Mouse (Mus musculus): ENCODE results near the gene Adamts17. TPM values are rescaled to one million over a fixed set of nuclear protein-coding genes. Genes with fewer than 3 reads are reported as not detected.

Gene Adamts17
- total and polyA plus RNA-seq, 3 experiments: 0.33 to 0.42 TPM; not detected in 1

DNA sequence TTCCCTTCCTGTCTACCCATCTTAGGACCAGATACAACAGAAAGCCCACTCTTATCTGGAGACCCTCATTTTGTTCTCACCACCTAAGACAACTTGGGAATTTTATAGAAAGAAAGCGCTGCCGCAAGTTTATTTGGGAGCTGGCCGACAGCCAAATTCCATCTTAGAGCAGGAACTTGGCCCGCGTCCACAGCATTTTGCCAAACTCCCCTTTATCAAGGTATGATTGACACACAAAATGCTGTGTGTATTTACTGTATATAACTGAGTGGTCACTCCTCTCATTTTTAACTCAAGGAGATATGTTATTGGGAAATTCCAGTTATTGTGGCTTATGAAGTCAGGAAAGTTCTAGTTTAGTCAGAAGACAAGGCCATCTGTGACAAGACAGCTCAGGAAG, 8.2 kb upstream of the Adamts17 start:
- no peak overlapping the region for H3K27ac ChIP-seq (ENCODE audit: control insufficient read depth, low read depth, low read length)
- no peaks in the 10 kb centered on the region; a peak in 1 of 4 replicates for H3K36me3 ChIP-seq (ENCODE audit: control insufficient read depth in 1 of 2, insufficient read depth in 2 of 2, low read length in 2 of 2)
- peak; percentile 20 for DNase-seq (ENCODE audit: low read depth, low spot score)
- H3K4me3 ChIP-seq (ENCODE audit: control insufficient read depth in 1 of 2, insufficient read depth in 1 of 2, low read depth in 2 of 2, low read length in 2 of 2): no peak overlapping the region
- H3K9me3 ChIP-seq (replicated peaks; ENCODE audit: insufficient read depth, low read length): no peaks in the 10 kb centered on the region
- H3K9ac ChIP-seq (ENCODE audit: control insufficient read depth, low read depth, low read length, poor library complexity, severe bottlenecking): no peak overlapping the region
- H3K4me1 ChIP-seq (ENCODE audit: control insufficient read depth in 1 of 2, insufficient read depth in 2 of 2, low read length in 2 of 2): no peaks in the 10 kb centered on the region; a peak in 1 of 4 replicates
- no peaks in the 10 kb centered on the region; a peak in 1 of 4 replicates for H3K27me3 ChIP-seq (ENCODE audit: control insufficient read depth in 1 of 2, insufficient read depth in 2 of 2, low read length in 2 of 2)
- no peaks in the 10 kb centered on the region for H3K79me2 ChIP-seq (ENCODE audit: control insufficient read depth, insufficient read depth, low read length, poor library complexity)
- no peak for TF ChIP-seq GABPA (IDR thresholded peaks at IDR 0.05; ENCODE audit: low read depth, low read length)
- no peak for TF ChIP-seq TAL1 (IDR thresholded peaks at IDR 0.05; ENCODE audit: low read length)
- no peak for TF ChIP-seq MAX (IDR thresholded peaks at IDR 0.05; ENCODE audit: low read length)

DNA sequence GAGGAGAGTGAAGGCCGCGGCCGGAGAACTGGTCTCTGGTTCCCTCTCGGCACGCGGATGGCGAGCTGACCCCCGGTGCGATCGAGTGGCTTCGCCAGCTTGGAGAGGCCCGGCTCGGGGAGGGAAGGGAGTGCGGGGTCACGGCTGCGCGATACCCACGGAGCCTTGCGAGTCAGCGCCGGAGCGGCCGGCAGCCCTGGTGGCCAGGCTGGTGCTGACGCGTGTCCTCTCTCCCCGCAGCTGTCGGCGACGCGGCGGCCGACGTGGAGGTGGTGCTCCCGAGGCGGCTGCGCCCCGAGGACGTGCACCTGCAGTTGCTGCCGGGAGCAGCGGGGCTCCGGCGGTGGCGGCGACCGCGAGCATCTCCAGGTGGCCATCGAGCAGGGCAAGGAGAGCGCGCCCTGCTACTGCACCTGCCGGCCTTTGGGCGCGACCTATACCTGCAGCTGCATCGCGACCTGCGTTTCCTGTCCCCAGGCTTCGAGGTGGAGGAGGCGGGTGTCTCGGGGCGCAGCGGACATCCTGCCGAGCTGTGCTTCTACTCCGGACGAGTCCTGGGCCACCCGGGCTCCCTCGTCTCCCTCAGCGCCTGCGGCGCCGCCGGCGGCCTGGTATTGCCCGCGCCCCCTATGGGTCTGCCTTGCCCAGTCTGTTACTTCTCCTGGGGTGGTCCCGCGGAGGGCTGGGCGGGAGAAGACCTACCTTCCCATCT, 629 bp downstream of the Adamts17 start:
- peaks cover 0 to 4% of the 10 kb centered on the region in 2 experiments; a peak in 1 of 4 replicates for H3K4me1 ChIP-seq (ENCODE audit: control insufficient read depth in 1 of 2, insufficient read depth in 2 of 2, low read length in 2 of 2)
- no peak overlapping the region for H3K9ac ChIP-seq (ENCODE audit: control insufficient read depth, low read depth, low read length, poor library complexity, severe bottlenecking)
- DNase-seq (ENCODE audit: low read depth, low spot score): no peak

DNA sequence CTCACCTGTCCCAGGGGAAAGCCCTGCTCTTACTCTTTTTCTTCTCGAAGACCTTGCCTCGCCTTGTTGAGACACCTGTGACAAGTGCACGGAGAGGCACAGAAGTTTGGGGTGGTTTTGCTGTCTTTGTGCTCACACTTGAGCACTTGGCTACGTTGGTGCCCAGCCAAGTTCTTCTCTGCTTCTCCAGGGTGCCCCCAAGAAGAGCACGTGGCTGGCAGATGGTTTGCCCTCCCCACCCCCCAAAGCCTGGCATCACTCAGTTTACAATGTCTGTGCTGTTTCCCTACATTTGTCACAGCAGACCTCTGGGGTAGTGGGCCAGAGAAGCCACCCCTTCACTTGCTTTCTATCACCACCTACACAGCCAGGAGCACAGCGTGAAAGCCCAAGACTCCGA, 1.6 kb downstream of the Adamts17 start:
- H3K27me3 ChIP-seq (ENCODE audit: control insufficient read depth in 1 of 2, insufficient read depth in 2 of 2, low read length in 2 of 2): no peaks in the 10 kb centered on the region

More for the DNA sequence above, 629 bp downstream of the Adamts17 start:
- Histone ChIP-seq H3K27me3 (ENCODE audit: control insufficient read depth in 1 of 2, insufficient read depth in 2 of 2, low read length in 2 of 2) (no peaks in the 10 kb centered on the region), H3K9me3 (replicated peaks; ENCODE audit: insufficient read depth, low read length) (no peaks in the 10 kb centered on the region), H3K27ac (ENCODE audit: control insufficient read depth, low read depth, low read length) (no peak overlapping the region), H3K36me3 (ENCODE audit: control insufficient read depth in 1 of 2, insufficient read depth in 2 of 2, low read length in 2 of 2) (no peaks in the 10 kb centered on the region), H3K4me3 (ENCODE audit: control insufficient read depth in 1 of 2, insufficient read depth in 1 of 2, low read depth in 2 of 2, low read length in 2 of 2) (peak overlapping the region in 1 of 2 experiments; percentile 50; a peak in 2 of 4 replicates), H3K79me2 (ENCODE audit: control insufficient read depth, insufficient read depth, low read length, poor library complexity) (no peaks in the 10 kb centered on the region)
- TF ChIP-seq KAT2A (conservative IDR thresholded peaks at IDR 0.05; ENCODE audit: low read depth, low read length) (no peak), ZKSCAN1 (IDR thresholded peaks at IDR 0.05; ENCODE audit: low read depth, low read length) (no peak), EP300 (IDR thresholded peaks at IDR 0.05; ENCODE audit: low read depth in 1 of 2, low read length in 2 of 2) (no peak), USF1 (IDR thresholded peaks at IDR 0.05; ENCODE audit: low read depth, low read length) (no peak), POLR2A (IDR thresholded peaks at IDR 0.05; ENCODE audit: control insufficient read depth in 1 of 2, insufficient read depth in 1 of 2, low read depth in 1 of 2, low read length in 2 of 2, poor library complexity in 1 of 2) (no peak), GATA1 (IDR thresholded peaks at IDR 0.05; ENCODE audit: low read depth, low read length) (no peak), CHD2 (IDR thresholded peaks at IDR 0.05; ENCODE audit: low read length) (no peak)

More for the DNA sequence above, 1.6 kb downstream of the Adamts17 start:
- H3K79me2 ChIP-seq (ENCODE audit: control insufficient read depth, insufficient read depth, low read length, poor library complexity): no peaks in the 10 kb centered on the region
- H3K4me1 ChIP-seq (ENCODE audit: control insufficient read depth in 1 of 2, insufficient read depth in 2 of 2, low read length in 2 of 2): peaks cover 0 to 4% of the 10 kb centered on the region in 2 experiments; a peak in 1 of 4 replicates
- no peak overlapping the region for H3K9ac ChIP-seq (ENCODE audit: control insufficient read depth, low read depth, low read length, poor library complexity, severe bottlenecking)
- no peak for TF ChIP-seq SMC3 (IDR thresholded peaks at IDR 0.05; ENCODE audit: low read depth, low read length)
- TF ChIP-seq UBTF (IDR thresholded peaks at IDR 0.05; ENCODE audit: borderline replicate concordance, insufficient read depth, low read depth, low read length): no peak
- no peak for TF ChIP-seq MYC (IDR thresholded peaks at IDR 0.05; ENCODE audit: low read depth, low read length)
- no peak for TF ChIP-seq GABPA (IDR thresholded peaks at IDR 0.05; ENCODE audit: low read depth, low read length)
- no peak for TF ChIP-seq BHLHE40 (IDR thresholded peaks at IDR 0.05; ENCODE audit: borderline replicate concordance, low read depth, low read length)
- TF ChIP-seq EP300 (IDR thresholded peaks at IDR 0.05; ENCODE audit: low read depth in 1 of 2, low read length in 2 of 2): no peak
- no peak for TF ChIP-seq MAX (IDR thresholded peaks at IDR 0.05; ENCODE audit: low read length)
- TF ChIP-seq RCOR1 (IDR thresholded peaks at IDR 0.05; ENCODE audit: low read depth, low read length): no peak
- TF ChIP-seq NRF1 (IDR thresholded peaks at IDR 0.05; ENCODE audit: insufficient read depth, low read depth, low read length, poor library complexity, severe bottlenecking): no peak
- no peak for TF ChIP-seq TBP (IDR thresholded peaks at IDR 0.05; ENCODE audit: low read depth, low read length)
- no peaks in the 10 kb centered on the region for H3K9me3 ChIP-seq (replicated peaks; ENCODE audit: insufficient read depth, low read length)
- H3K4me3 ChIP-seq (ENCODE audit: control insufficient read depth in 1 of 2, insufficient read depth in 1 of 2, low read depth in 2 of 2, low read length in 2 of 2): no peak overlapping the region
- H3K27ac ChIP-seq (ENCODE audit: control insufficient read depth, low read depth, low read length): no peak overlapping the region
- H3K36me3 ChIP-seq (ENCODE audit: control insufficient read depth in 1 of 2, insufficient read depth in 2 of 2, low read length in 2 of 2): no peaks in the 10 kb centered on the region
- DNase-seq (ENCODE audit: low read depth, low spot score): no peak

Data from MEL (cell line).